Mouse (Mus musculus): ENCODE data around the gene N4bp1. TPM values are rescaled to one million over a fixed set of nuclear protein-coding genes. Genes with fewer than 3 reads are reported as not detected.

The N4bp1 gene
- total and polyA plus RNA-seq, 2 experiments from 2014 or later = 3.8 to 7.6 TPM

GRCm38 (mm10) chr8:86787891-86788420 is 97.1 kb downstream of the N4bp1 start:
- Histone ChIP-seq H3K9ac (replicated peaks; ENCODE audit: low read depth, low read length) (no peak overlapping the region), H3K36me3 (replicated peaks; ENCODE audit: control insufficient read depth, insufficient read depth, low read length) (no peaks in the 10 kb centered on the region), H3K27me3 (ENCODE audit: control insufficient read depth, insufficient read depth, low read length) (no peaks in the 10 kb centered on the region), H3K9me3 (replicated peaks; ENCODE audit: control insufficient read depth, low read length) (no peaks in the 10 kb centered on the region), H3K27ac (ENCODE audit: low read depth) (peak overlapping the region; percentile 87), H3K4me2 (ENCODE audit: low read depth, low read length) (no peak overlapping the region; the same call in 1 of the 2 replicates), H3K4me1 (ENCODE audit: control insufficient read depth, insufficient read depth) (0 out of 2 replicates have a peak, but pooled peaks cover 12% of the 10 kb centered on the region), H3K4me3 (ENCODE audit: low read depth, low read length) (no peak overlapping the region)
- ATAC-seq (ENCODE audit: insufficient read depth, low read depth) (peak; percentile 40), DNase-seq (ENCODE audit: low spot score) (peak; percentile 49)
- TF ChIP-seq EP300 (IDR thresholded peaks at IDR 0.05; ENCODE audit: low read depth) (no peak), CTCF (IDR thresholded peaks at IDR 0.05; ENCODE audit: low read depth) (no peak)
- WGBS = 55% methylated on average over 12 of the region's 12 CpGs

DNA sequence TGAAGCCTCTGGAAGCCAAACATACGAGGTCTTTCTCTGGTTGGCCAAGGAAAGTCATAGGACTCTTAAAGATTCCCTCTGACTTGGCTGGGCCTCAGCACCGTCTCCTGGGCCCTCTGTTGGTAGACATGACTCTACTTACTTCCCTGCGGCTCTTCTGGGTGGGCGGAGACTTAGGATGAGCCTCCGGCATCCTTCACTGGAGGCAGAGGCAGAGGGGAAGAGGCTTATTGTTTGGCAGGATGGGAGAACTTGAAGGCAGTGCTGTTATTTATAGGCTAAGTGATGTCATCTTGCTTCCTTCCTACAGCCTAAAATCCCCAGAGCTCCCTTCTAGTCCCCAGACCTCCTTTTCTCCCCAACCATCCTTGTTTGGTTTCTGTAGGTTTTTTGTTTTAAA is 98.6 kb downstream of the N4bp1 start:
- Histone ChIP-seq H3K27me3 (ENCODE audit: control insufficient read depth, insufficient read depth, low read length) (no peaks in the 10 kb centered on the region), H3K27ac (ENCODE audit: low read depth) (peak overlapping the region; percentile 87), H3K9ac (replicated peaks; ENCODE audit: low read depth, low read length) (no peak overlapping the region), H3K9me3 (replicated peaks; ENCODE audit: control insufficient read depth, low read length) (no peaks in the 10 kb centered on the region), H3K4me3 (ENCODE audit: low read depth, low read length) (no peak overlapping the region), H3K4me2 (ENCODE audit: low read depth, low read length) (no peak overlapping the region), H3K4me1 (ENCODE audit: control insufficient read depth, insufficient read depth) (0 out of 2 replicates have a peak, but pooled peaks cover 12% of the 10 kb centered on the region), H3K36me3 (replicated peaks; ENCODE audit: control insufficient read depth, insufficient read depth, low read length) (no peaks in the 10 kb centered on the region)
- peak; percentile 61 for DNase-seq (ENCODE audit: low spot score)
- 30% methylated on average over 5 of the region's 5 CpGs for WGBS
- peak; percentile 19; the same call in 1 of the 2 replicates for ATAC-seq (ENCODE audit: insufficient read depth, low read depth)
- TF ChIP-seq EP300 (IDR thresholded peaks at IDR 0.05; ENCODE audit: low read depth) (no peak), CTCF (IDR thresholded peaks at IDR 0.05; ENCODE audit: low read depth) (no peak)

DNA sequence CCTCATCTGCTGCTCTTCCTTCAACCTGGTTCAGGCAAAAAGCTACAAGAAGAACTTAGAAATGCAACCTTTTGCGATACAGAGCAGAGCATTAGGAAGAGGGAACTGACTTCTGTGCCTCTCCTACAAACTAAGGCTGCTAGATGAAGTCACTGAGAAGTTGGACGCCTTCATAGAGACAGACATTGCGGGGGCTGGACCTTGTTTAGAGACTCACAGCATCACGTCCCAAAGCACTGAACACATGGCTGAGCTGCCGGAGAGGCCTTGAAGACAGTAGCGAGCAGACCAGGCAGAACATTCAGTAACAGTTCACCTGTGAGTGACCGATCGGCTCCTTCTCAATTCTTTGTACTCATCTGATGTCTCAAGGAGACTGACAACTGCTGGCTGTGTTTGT is 104.0 kb downstream of the N4bp1 start:
- no peaks in the 10 kb centered on the region for H3K4me1 ChIP-seq (ENCODE audit: control insufficient read depth, insufficient read depth)

DNA sequence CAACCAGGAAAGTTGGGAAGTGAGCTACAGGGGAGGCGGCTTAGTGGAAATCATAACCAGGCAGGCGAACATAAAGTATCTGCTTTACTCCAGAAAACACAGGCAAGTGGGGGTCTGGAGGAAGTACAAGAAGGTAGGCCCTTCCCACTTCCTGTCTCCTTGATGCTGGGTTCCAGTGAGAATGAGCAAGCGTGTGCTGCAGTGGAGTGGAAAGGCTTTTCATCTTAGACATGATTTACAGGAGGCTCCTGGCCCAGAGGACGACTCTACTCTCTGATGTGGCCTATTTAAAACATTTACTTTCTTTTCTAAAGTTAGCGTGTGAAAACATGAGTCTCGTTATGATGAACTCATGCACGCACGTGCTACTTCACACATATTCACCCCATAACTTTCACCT is 105.9 kb downstream of the N4bp1 start:
- Histone ChIP-seq H3K36me3 (replicated peaks; ENCODE audit: control insufficient read depth, insufficient read depth, low read length) (no peaks in the 10 kb centered on the region), H3K4me2 (ENCODE audit: low read depth, low read length) (no peak overlapping the region), H3K4me1 (ENCODE audit: control insufficient read depth, insufficient read depth) (no peaks in the 10 kb centered on the region), H3K9ac (replicated peaks; ENCODE audit: low read depth, low read length) (no peak overlapping the region), H3K27ac (ENCODE audit: low read depth) (peak overlapping the region; percentile 23; the same call in 1 of the 2 replicates), H3K4me3 (ENCODE audit: low read depth, low read length) (no peak overlapping the region), H3K9me3 (replicated peaks; ENCODE audit: control insufficient read depth, low read length) (no peaks in the 10 kb centered on the region), H3K27me3 (ENCODE audit: control insufficient read depth, insufficient read depth, low read length) (no peaks in the 10 kb centered on the region)
- 70% methylated on average over 8 of the region's 8 CpGs for WGBS
- ATAC-seq (ENCODE audit: insufficient read depth, low read depth) = no peak
- DNase-seq (ENCODE audit: low spot score) = no peak
- no peak for TF ChIP-seq EP300 (IDR thresholded peaks at IDR 0.05; ENCODE audit: low read depth)
- TF ChIP-seq CTCF (IDR thresholded peaks at IDR 0.05; ENCODE audit: low read depth) = no peak

More for the DNA sequence above, 104.0 kb downstream of the N4bp1 start:
- no peak overlapping the region for H3K4me2 ChIP-seq (ENCODE audit: low read depth, low read length)
- H3K4me3 ChIP-seq (ENCODE audit: low read depth, low read length) = no peak overlapping the region
- H3K27ac ChIP-seq (ENCODE audit: low read depth) = no peak overlapping the region
- DNase-seq (ENCODE audit: low spot score) = no peak
- no peak for ATAC-seq (ENCODE audit: insufficient read depth, low read depth)
- H3K27me3 ChIP-seq (ENCODE audit: control insufficient read depth, insufficient read depth, low read length) = no peaks in the 10 kb centered on the region
- no peaks in the 10 kb centered on the region for H3K9me3 ChIP-seq (replicated peaks; ENCODE audit: control insufficient read depth, low read length)
- H3K36me3 ChIP-seq (replicated peaks; ENCODE audit: control insufficient read depth, insufficient read depth, low read length) = no peaks in the 10 kb centered on the region
- TF ChIP-seq CTCF (IDR thresholded peaks at IDR 0.05; ENCODE audit: low read depth) = no peak
- TF ChIP-seq EP300 (IDR thresholded peaks at IDR 0.05; ENCODE audit: low read depth) = no peak
- no peak overlapping the region for H3K9ac ChIP-seq (replicated peaks; ENCODE audit: low read depth, low read length)
- WGBS = 83% methylated on average over 8 of the region's 8 CpGs

- Histone ChIP-seq H3K9me3 (replicated peaks; ENCODE audit: control insufficient read depth, low read length) (no peaks in the 10 kb centered on the region), H3K27ac (ENCODE audit: low read depth) (no peak overlapping the region), H3K36me3 (replicated peaks; ENCODE audit: control insufficient read depth, insufficient read depth, low read length) (no peaks in the 10 kb centered on the region), H3K4me2 (ENCODE audit: low read depth, low read length) (no peak overlapping the region), H3K27me3 (ENCODE audit: control insufficient read depth, insufficient read depth, low read length) (no peaks in the 10 kb centered on the region), H3K4me1 (ENCODE audit: control insufficient read depth, insufficient read depth) (peaks cover 19% of the 10 kb centered on the region), H3K4me3 (ENCODE audit: low read depth, low read length) (no peak overlapping the region), H3K9ac (replicated peaks; ENCODE audit: low read depth, low read length) (no peak overlapping the region)
- WGBS = 80% methylated on average over 1 of the region's 1 CpGs
- DNase-seq (ENCODE audit: low spot score) (no peak), ATAC-seq (ENCODE audit: insufficient read depth, low read depth) (no peak)
- TF ChIP-seq CTCF (IDR thresholded peaks at IDR 0.05; ENCODE audit: low read depth) = no peak
These were observed 114.9 kb downstream of the N4bp1 start for GRCm38 (mm10) chr8:86769945-86770715.

Measured in heart, postnatal 0 days (tissue).